In genomic region chr17:28484704-28485445, GRCm38 (mm10) we compare ENCODE assay signal across 8 mouse cellular contexts. TPM values are rescaled to one million over a fixed set of nuclear protein-coding genes. Genes with fewer than 3 reads are reported as not detected.
A peak's percentile ranks its signal among the peaks of the same experiment; 100 is the strongest.
DNase-seq lines count a peak whose midpoint lies in the region; ATAC-seq and TF ChIP-seq lines count a peak whose summit lies in the region.

No protein-coding gene starts in this region.

- H3K4me1 ChIP-seq in intestine, postnatal 0 days (replicated peaks; ENCODE audit: control insufficient read depth, insufficient read depth, low read length): 0 out of 2 replicates have a peak, but pooled peaks cover 4% of the 10 kb centered on the region
- peaks cover 12% of the 10 kb centered on the region; the same call in 1 of the 2 replicates for H3K4me1 ChIP-seq in liver, embryonic 11.5 days (replicated peaks; ENCODE audit: control insufficient read depth, insufficient read depth, low read length)
- no peaks in the 10 kb centered on the region for H3K4me1 ChIP-seq in midbrain, postnatal 0 days (ENCODE audit: insufficient read depth, low read length)

- 0 out of 2 replicates have a peak, but pooled peaks cover 4% of the 10 kb centered on the region for H3K36me3 ChIP-seq in intestine, postnatal 0 days (ENCODE audit: control insufficient read depth, insufficient read depth)
- no peaks in the 10 kb centered on the region for H3K36me3 ChIP-seq in liver, embryonic 11.5 days (ENCODE audit: control insufficient read depth, insufficient read depth, low read length)
- no peaks in the 10 kb centered on the region for H3K36me3 ChIP-seq in midbrain, postnatal 0 days (ENCODE audit: insufficient read depth, low read length)

- no peaks in the 10 kb centered on the region for H3K9me3 ChIP-seq in intestine, postnatal 0 days (ENCODE audit: control insufficient read depth)
- H3K9me3 ChIP-seq in liver, embryonic 11.5 days (ENCODE audit: control insufficient read depth, low read length): no peaks in the 10 kb centered on the region
- H3K9me3 ChIP-seq in midbrain, postnatal 0 days (ENCODE audit: low read length): no peaks in the 10 kb centered on the region

- 11% methylated on average over 30 of the region's 30 CpGs for WGBS in intestine, postnatal 0 days
- WGBS in liver, embryonic 11.5 days: 9% methylated on average over 30 of the region's 30 CpGs
- 2% methylated on average over 30 of the region's 30 CpGs for WGBS in midbrain, postnatal 0 days

- no peak for TF ChIP-seq CTCF in intestine, postnatal 0 days (IDR thresholded peaks at IDR 0.05; ENCODE audit: low read depth)
- no peak for TF ChIP-seq CTCF in midbrain, postnatal 0 days (IDR thresholded peaks at IDR 0.05)

- H3K9ac ChIP-seq in intestine, postnatal 0 days (ENCODE audit: low read depth, low read length): peak overlapping the region; percentile 94
- H3K9ac ChIP-seq in liver, embryonic 11.5 days (ENCODE audit: low read depth, low read length): peak overlapping the region; percentile 83
- H3K9ac ChIP-seq in midbrain, postnatal 0 days (replicated peaks; ENCODE audit: low read length, poor library complexity, severe bottlenecking): peak overlapping the region; percentile 80

- H3K4me2 ChIP-seq in intestine, postnatal 0 days (replicated peaks; ENCODE audit: low read depth): peak overlapping the region; percentile 71
- H3K4me2 ChIP-seq in liver, embryonic 11.5 days: peak overlapping the region; percentile 87
- H3K4me2 ChIP-seq in midbrain, postnatal 0 days (ENCODE audit: low read depth, low read length, poor library complexity, severe bottlenecking): peak overlapping the region; percentile 73

- peak overlapping the region; percentile 91 for H3K4me3 ChIP-seq in intestine, postnatal 0 days (ENCODE audit: low read depth, low read length)
- peak overlapping the region; percentile 92 for H3K4me3 ChIP-seq in liver, embryonic 11.5 days (ENCODE audit: low read depth, low read length)
- H3K4me3 ChIP-seq in midbrain, postnatal 0 days (ENCODE audit: low read depth, low read length): peak overlapping the region; percentile 91

- no peaks in the 10 kb centered on the region for H3K27me3 ChIP-seq in intestine, postnatal 0 days (replicated peaks; ENCODE audit: control insufficient read depth, insufficient read depth, low read length)
- no peaks in the 10 kb centered on the region for H3K27me3 ChIP-seq in liver, embryonic 11.5 days (replicated peaks; ENCODE audit: control insufficient read depth, insufficient read depth, low read length)
- no peaks in the 10 kb centered on the region for H3K27me3 ChIP-seq in midbrain, postnatal 0 days (ENCODE audit: insufficient read depth, low read length)

- peak; percentile 18; the same call in 1 of the 2 replicates for ATAC-seq in granulocyte monocyte progenitor cell, adult 5-6 weeks (replicated peaks; ENCODE audit: poor library complexity, severe bottlenecking)
- ATAC-seq in intestine, postnatal 0 days: no peak
- 0 out of 2 replicates have a peak, but pooled peaks have one; percentile 6 for ATAC-seq in liver, embryonic 11.5 days (replicated peaks; ENCODE audit: low FRiP score)
- ATAC-seq in midbrain, postnatal 0 days (ENCODE audit: low FRiP score): no peak

- peak overlapping the region; percentile 93 for H3K27ac ChIP-seq in intestine, postnatal 0 days (ENCODE audit: low read depth, low read length)
- peak overlapping the region; percentile 72; the same call in 1 of the 2 replicates for H3K27ac ChIP-seq in liver, embryonic 11.5 days (ENCODE audit: low read depth, low read length)
- H3K27ac ChIP-seq in midbrain, postnatal 0 days (ENCODE audit: low read depth, low read length): peak overlapping the region; percentile 87; the same call in 1 of the 2 replicates

- peak; percentile 21 for DNase-seq in right cerebral cortex, adult 18-20 months
- no peak for DNase-seq in right cerebral cortex, postnatal 25 days
- DNase-seq in cerebellum, adult 9-10 months: peak; percentile 37
- DNase-seq in liver, embryonic 11.5 days (ENCODE audit: low spot score): peak; percentile 74
- peak; percentile 55 for DNase-seq in midbrain, postnatal 0 days (ENCODE audit: low spot score)
- peak; percentile 79 for DNase-seq in thymus, postnatal 4 days

RNA-seq across cellular contexts. Expression of gene Fkbp5, which starts 32.5 kb away (rescaled TPM):
- 49.1 and 63.7 TPM in 2 replicates for total RNA-seq in granulocyte monocyte progenitor cell, adult 5-6 weeks (2014; fragmentation: Nextera tagmentation)
- total RNA-seq in granulocyte monocyte progenitor cell, adult 5-6 weeks (2017): 40.8 and 53.1 TPM in 2 replicates
- polyA plus RNA-seq in intestine, postnatal 0 days (2015; fragmentation: Nextera tagmentation; extraction: Ambion mirVana): 9.7 and 10.1 TPM in 2 replicates
- polyA plus RNA-seq in liver, embryonic 11.5 days (2014; fragmentation: Nextera tagmentation; extraction: Ambion mirVana): 8.8 and 10.1 TPM in 2 replicates
- total RNA-seq in midbrain, postnatal 0 days (2014; rRNA removed): 29.9 and 31.9 TPM in 2 replicates
- 19.9 and 22.5 TPM in 2 replicates for polyA plus RNA-seq in midbrain, postnatal 0 days (2015; fragmentation: Nextera tagmentation; extraction: Ambion mirVana)

RNA-seq across cellular contexts. Expression of gene Armc12, which starts 45.7 kb away (rescaled TPM):
- not detected in 2 replicates for total RNA-seq in granulocyte monocyte progenitor cell, adult 5-6 weeks (2014; fragmentation: Nextera tagmentation)
- total RNA-seq in granulocyte monocyte progenitor cell, adult 5-6 weeks (2017): not detected in 2 replicates
- not detected in 2 replicates for polyA plus RNA-seq in intestine, postnatal 0 days (2015; fragmentation: Nextera tagmentation; extraction: Ambion mirVana)
- not detected in 2 replicates for polyA plus RNA-seq in liver, embryonic 11.5 days (2014; fragmentation: Nextera tagmentation; extraction: Ambion mirVana)
- total RNA-seq in midbrain, postnatal 0 days (2014; rRNA removed): not detected in 2 replicates
- not detected in 2 replicates for polyA plus RNA-seq in midbrain, postnatal 0 days (2015; fragmentation: Nextera tagmentation; extraction: Ambion mirVana)

Comparison
In these comparisons a context has a peak if more than half of its experiments do, and no peak if none do; other contexts are left out.
1. ATAC-seq: peak in granulocyte monocyte progenitor cell, adult 5-6 weeks (single experiment) and liver, embryonic 11.5 days (single experiment); none in intestine, postnatal 0 days (single experiment) and midbrain, postnatal 0 days (single experiment).
2. Peak in every context shown above with its lines, with median percentiles within 50 percentile points of each other: H3K27ac ChIP-seq, H3K4me2 ChIP-seq, H3K4me3 ChIP-seq and H3K9ac ChIP-seq.